Mouse (Mus musculus): Measurements from ENCODE around the gene Fblim1.
A peak's percentile ranks its signal among the peaks of the same experiment; 100 is the strongest.

DNA sequence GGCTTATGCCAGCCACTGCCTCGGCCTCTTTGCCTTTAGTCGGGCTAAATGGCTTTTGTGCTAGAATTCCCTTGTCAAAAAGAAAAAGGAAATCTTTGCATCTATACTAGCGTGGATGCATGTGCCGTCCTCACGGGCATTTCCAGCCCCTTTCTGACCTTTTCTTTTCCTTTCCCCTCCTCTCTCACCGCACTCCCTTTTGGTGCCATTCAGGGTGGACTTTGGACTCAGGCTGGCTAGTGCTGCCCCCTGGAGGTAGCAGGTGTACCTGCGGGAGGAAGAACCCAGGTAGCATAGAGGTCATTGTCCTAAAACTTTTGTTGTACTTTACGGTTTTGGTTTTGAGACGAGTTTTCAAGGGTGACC is 46.0 kb downstream of the Fblim1 start:
- TF ChIP-seq EP300 (IDR thresholded peaks at IDR 0.05; ENCODE audit: low read depth) (no peak), CTCF (IDR thresholded peaks at IDR 0.05; ENCODE audit: low read depth) (peak; percentile 97)

Measured in heart, postnatal 0 days (tissue).